Mouse (Mus musculus) hindbrain, embryonic 15.5 days (tissue): Measurements from ENCODE around the gene Fam207a. TPM values are rescaled to one million over a fixed set of nuclear protein-coding genes. Genes with fewer than 3 reads are reported as not detected.
A peak's percentile ranks its signal among the peaks of the same experiment; 100 is the strongest.

Experiments used
- ATAC-seq: fragments of 200-750 bp; cut with Nextera tagmentation; 2 replicates; pipeline ENCODE4 v1.8.0; 2017; ENCODE audit warnings: low read depth, moderate number of reproducible peaks, moderate TSS enrichment; ENCODE audit not compliant: low FRiP score
- H3K27ac ChIP-seq: fragments of 300-500 bp; sonication (generic); replicated peaks from 2 replicates; pipeline ENCODE4 v1.5.1; 2015; ENCODE audit warnings: mild to moderate bottlenecking, inconsistent platforms
- H3K27me3 ChIP-seq: fragments of 300-500 bp; sonication (generic); 2 replicates; pipeline ENCODE4 v1.6.1; 2015; ENCODE audit warnings: control low read depth, inconsistent platforms
- H3K36me3 ChIP-seq: fragments of 300-500 bp; sonication (generic); 2 replicates; pipeline ENCODE4 v1.6.1; 2015; ENCODE audit warnings: control low read depth, inconsistent platforms
- H3K4me1 ChIP-seq: fragments of 300-500 bp; sonication (generic); replicated peaks from 2 replicates; pipeline ENCODE4 v1.6.1; 2015; ENCODE audit warnings: control low read depth, inconsistent platforms
- H3K4me2 ChIP-seq: fragments of 300-500 bp; sonication (generic); 2 replicates; pipeline ENCODE4 v1.6.1; 2015; ENCODE audit warnings: moderate library complexity, mild to moderate bottlenecking, inconsistent platforms
- H3K4me3 ChIP-seq: fragments of 300-500 bp; sonication (generic); 2 replicates; pipeline ENCODE4 v1.5.1; 2015; ENCODE audit warnings: mild to moderate bottlenecking, inconsistent platforms
- H3K9ac ChIP-seq: fragments of 300-500 bp; sonication (generic); 2 replicates; pipeline ENCODE4 v1.6.1; 2015; ENCODE audit warnings: inconsistent platforms
- H3K9me3 ChIP-seq: fragments of 300-500 bp; sonication (generic); 2 replicates; pipeline ENCODE4 v1.6.1; 2016; ENCODE audit warnings: control low read depth, inconsistent platforms
- WGBS: fragments of 180-500 bp; shearing (Covaris S2); methylation state at CpG from one replicate; pipeline ENCODE4 v1.1.7; 2015; 5-methylcytosine and 5-hydroxymethylcytosine counted together
- polyA plus RNA-seq: library from polyadenylated mRNA; unstranded; fragments of >200 nt; fragmentation: Nextera tagmentation; extraction: Ambion mirVana; gene quantifications from 2 replicates; pipeline ENCODE4 v1.2.1, GENCODE M21; 2015

The Fam207a gene
- polyA plus RNA-seq, 1 experiment from 2014 or later, result 48.4 TPM

- no peak overlapping the region for H3K4me3 ChIP-seq
- peaks cover 32% of the 10 kb centered on the region for H3K36me3 ChIP-seq
- WGBS, result 84% methylated on average over 3 of the region's 3 CpGs
- H3K9me3 ChIP-seq, result no peaks in the 10 kb centered on the region
- no peaks in the 10 kb centered on the region for H3K27me3 ChIP-seq
- no peak overlapping the region for H3K27ac ChIP-seq
- no peak overlapping the region for H3K9ac ChIP-seq
- ATAC-seq, result no peak; the same call in 1 of the 2 replicates
- H3K4me2 ChIP-seq, result no peak overlapping the region
- no peaks in the 10 kb centered on the region for H3K4me1 ChIP-seq
Observed at GRCm38 (mm10) chr10:77485786-77486185, 29.8 kb downstream of the Fam207a start.

GRCm38 (mm10) chr10:77484205-77484935 lies 31.2 kb downstream of the Fam207a start:
- no peak overlapping the region for H3K27ac ChIP-seq

DNA sequence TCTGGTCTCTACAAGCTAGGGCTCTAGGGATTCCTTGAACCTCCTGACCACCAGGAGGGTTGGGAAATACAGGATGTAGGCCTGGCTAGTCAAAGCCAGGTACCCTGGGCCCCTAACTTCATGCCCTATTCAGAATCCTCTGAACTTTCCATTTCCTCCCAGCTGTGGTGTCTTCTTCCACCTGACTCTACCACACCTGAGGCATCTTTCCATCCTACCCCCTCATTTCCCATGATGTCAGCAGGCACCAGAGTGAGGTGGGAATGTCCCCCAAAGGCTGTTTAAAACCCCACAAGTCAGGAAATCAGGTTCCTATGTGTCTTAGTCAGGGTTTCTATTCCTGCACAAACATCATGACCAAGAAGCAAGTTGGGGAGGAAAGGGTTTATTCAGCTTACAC lies 33.8 kb downstream of the Fam207a start:
- H3K27ac ChIP-seq, result no peak overlapping the region
- no peak overlapping the region for H3K4me3 ChIP-seq
- no peaks in the 10 kb centered on the region for H3K27me3 ChIP-seq
- no peak overlapping the region for H3K9ac ChIP-seq
- ATAC-seq, result no peak
- 0 out of 2 replicates have a peak, but pooled peaks cover 2% of the 10 kb centered on the region for H3K4me1 ChIP-seq
- H3K36me3 ChIP-seq, result peaks cover 4% of the 10 kb centered on the region; the same call in 1 of the 2 replicates
- no peaks in the 10 kb centered on the region for H3K9me3 ChIP-seq
- no peak overlapping the region for H3K4me2 ChIP-seq

More at GRCm38 (mm10) chr10:77484205-77484935, 31.2 kb downstream of the Fam207a start:
- Histone ChIP-seq H3K4me3 (no peak overlapping the region), H3K27me3 (no peaks in the 10 kb centered on the region), H3K9ac (no peak overlapping the region), H3K4me2 (no peak overlapping the region), H3K36me3 (peaks cover 24% of the 10 kb centered on the region), H3K4me1 (no peaks in the 10 kb centered on the region), H3K9me3 (no peaks in the 10 kb centered on the region)
- no peak for ATAC-seq
- WGBS, result 77% methylated on average over 18 of the region's 18 CpGs

- no peak for ATAC-seq
- no peaks in the 10 kb centered on the region for H3K27me3 ChIP-seq
- no peak overlapping the region for H3K9ac ChIP-seq
- H3K4me3 ChIP-seq, result no peak overlapping the region
- 0 out of 2 replicates have a peak, but pooled peaks cover 2% of the 10 kb centered on the region for H3K4me1 ChIP-seq
- no peak overlapping the region for H3K4me2 ChIP-seq
- H3K9me3 ChIP-seq, result no peaks in the 10 kb centered on the region
- WGBS, result 90% methylated on average over 1 of the region's 1 CpGs
- H3K36me3 ChIP-seq, result no peaks in the 10 kb centered on the region
- H3K27ac ChIP-seq, result no peak overlapping the region
Observed at GRCm38 (mm10) chr10:77479972-77480371, 35.6 kb downstream of the Fam207a start.

- H3K4me2 ChIP-seq, result no peak overlapping the region
- H3K36me3 ChIP-seq, result no peaks in the 10 kb centered on the region
- H3K9me3 ChIP-seq, result no peaks in the 10 kb centered on the region
- no peak overlapping the region for H3K27ac ChIP-seq
- ATAC-seq, result no peak
- H3K4me3 ChIP-seq, result no peak overlapping the region
- WGBS, result 90% methylated on average over 3 of the region's 3 CpGs
- H3K27me3 ChIP-seq, result no peaks in the 10 kb centered on the region
- H3K9ac ChIP-seq, result no peak overlapping the region
- 0 out of 2 replicates have a peak, but pooled peaks cover 2% of the 10 kb centered on the region for H3K4me1 ChIP-seq
Observed at GRCm38 (mm10) chr10:77476907-77477306, 38.7 kb downstream of the Fam207a start.

GRCm38 (mm10) chr10:77472188-77472587 lies 43.4 kb downstream of the Fam207a start:
- no peak overlapping the region for H3K4me3 ChIP-seq
- no peak overlapping the region for H3K4me2 ChIP-seq
- no peaks in the 10 kb centered on the region for H3K27me3 ChIP-seq
- no peak overlapping the region for H3K27ac ChIP-seq
- no peak overlapping the region for H3K9ac ChIP-seq
- no peaks in the 10 kb centered on the region for H3K9me3 ChIP-seq
- H3K4me1 ChIP-seq, result no peaks in the 10 kb centered on the region
- no peaks in the 10 kb centered on the region for H3K36me3 ChIP-seq
- WGBS, result 81% methylated on average over 5 of the region's 5 CpGs
- ATAC-seq, result no peak

- no peak overlapping the region for H3K9ac ChIP-seq
- H3K4me3 ChIP-seq, result no peak overlapping the region
- H3K27me3 ChIP-seq, result no peaks in the 10 kb centered on the region
- ATAC-seq, result no peak
- no peaks in the 10 kb centered on the region for H3K9me3 ChIP-seq
- no peaks in the 10 kb centered on the region for H3K4me1 ChIP-seq
- H3K4me2 ChIP-seq, result no peak overlapping the region
- WGBS, result 79% methylated on average over 7 of the region's 7 CpGs
- no peak overlapping the region for H3K27ac ChIP-seq
- no peaks in the 10 kb centered on the region for H3K36me3 ChIP-seq
Observed at GRCm38 (mm10) chr10:77471512-77471911, 44.1 kb downstream of the Fam207a start.

DNA sequence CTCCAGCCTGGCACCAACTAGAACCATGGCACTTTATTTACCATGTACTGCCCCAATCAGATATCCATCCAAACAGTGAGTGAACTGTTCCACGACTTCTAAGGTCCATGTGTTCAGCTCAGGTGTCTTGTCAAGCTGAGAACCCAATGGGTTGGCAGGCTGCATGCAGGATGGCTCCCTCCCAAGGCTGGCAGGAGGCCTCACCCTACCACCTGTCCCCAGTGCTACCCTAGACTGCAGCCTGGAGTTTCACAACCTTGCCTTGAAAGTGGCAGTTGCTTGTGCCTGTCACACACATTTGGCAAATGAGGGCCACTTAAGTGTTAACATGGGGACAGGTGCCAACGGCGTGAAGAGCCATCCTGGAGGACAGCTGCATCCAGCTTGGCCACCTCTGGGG lies 44.8 kb downstream of the Fam207a start:
- no peaks in the 10 kb centered on the region for H3K4me1 ChIP-seq
- no peaks in the 10 kb centered on the region for H3K9me3 ChIP-seq
- 81% methylated on average over 3 of the region's 3 CpGs for WGBS

GRCm38 (mm10) chr10:77468675-77469074 lies 46.9 kb downstream of the Fam207a start:
- 75% methylated on average over 4 of the region's 4 CpGs for WGBS
- no peak for ATAC-seq
- no peaks in the 10 kb centered on the region for H3K36me3 ChIP-seq
- H3K4me2 ChIP-seq, result no peak overlapping the region
- H3K4me3 ChIP-seq, result no peak overlapping the region
- H3K9me3 ChIP-seq, result no peaks in the 10 kb centered on the region
- H3K4me1 ChIP-seq, result peaks cover 4% of the 10 kb centered on the region
- no peaks in the 10 kb centered on the region for H3K27me3 ChIP-seq
- H3K27ac ChIP-seq, result no peak overlapping the region
- H3K9ac ChIP-seq, result no peak overlapping the region

More for the DNA sequence above, 44.8 kb downstream of the Fam207a start:
- Histone ChIP-seq H3K4me2 (no peak overlapping the region), H3K4me3 (no peak overlapping the region), H3K27ac (no peak overlapping the region), H3K9ac (no peak overlapping the region), H3K36me3 (no peaks in the 10 kb centered on the region), H3K27me3 (no peaks in the 10 kb centered on the region)
- ATAC-seq, result no peak

GRCm38 (mm10) chr10:77467407-77467806 lies 48.2 kb downstream of the Fam207a start:
- WGBS, result 91% methylated on average over 6 of the region's 6 CpGs
- no peak for ATAC-seq
- Histone ChIP-seq H3K4me3 (no peak overlapping the region), H3K4me2 (no peak overlapping the region), H3K27ac (no peak overlapping the region), H3K4me1 (peaks cover 4% of the 10 kb centered on the region), H3K9me3 (no peaks in the 10 kb centered on the region), H3K36me3 (no peaks in the 10 kb centered on the region), H3K27me3 (no peaks in the 10 kb centered on the region), H3K9ac (no peak overlapping the region)

DNA sequence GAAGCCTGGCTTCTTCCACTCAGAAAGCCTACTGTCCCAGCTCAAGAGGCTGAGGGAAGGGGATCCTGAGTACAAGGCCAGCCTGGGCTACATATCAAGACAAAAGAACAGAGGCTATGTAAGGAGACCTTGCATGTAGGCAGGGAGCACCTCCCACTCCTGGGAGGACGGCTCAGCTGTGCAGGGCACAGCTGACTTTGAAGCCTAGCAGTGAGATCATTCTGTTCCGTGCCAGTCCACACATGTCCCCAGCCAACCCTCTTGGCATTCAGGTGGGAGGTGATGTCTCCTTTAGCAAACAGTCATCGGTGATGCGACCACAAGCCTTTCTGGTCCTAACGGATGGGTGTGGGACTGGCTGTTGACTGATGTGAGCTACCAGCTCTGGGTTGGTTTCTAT lies 49.7 kb downstream of the Fam207a start:
- H3K4me3 ChIP-seq, result no peak overlapping the region
- no peak overlapping the region for H3K4me2 ChIP-seq
- 86% methylated on average over 5 of the region's 5 CpGs for WGBS
- no peaks in the 10 kb centered on the region for H3K9me3 ChIP-seq
- peaks cover 4% of the 10 kb centered on the region for H3K4me1 ChIP-seq
- H3K36me3 ChIP-seq, result no peaks in the 10 kb centered on the region
- H3K9ac ChIP-seq, result no peak overlapping the region
- no peak overlapping the region for H3K27ac ChIP-seq
- H3K27me3 ChIP-seq, result no peaks in the 10 kb centered on the region
- no peak for ATAC-seq

DNA sequence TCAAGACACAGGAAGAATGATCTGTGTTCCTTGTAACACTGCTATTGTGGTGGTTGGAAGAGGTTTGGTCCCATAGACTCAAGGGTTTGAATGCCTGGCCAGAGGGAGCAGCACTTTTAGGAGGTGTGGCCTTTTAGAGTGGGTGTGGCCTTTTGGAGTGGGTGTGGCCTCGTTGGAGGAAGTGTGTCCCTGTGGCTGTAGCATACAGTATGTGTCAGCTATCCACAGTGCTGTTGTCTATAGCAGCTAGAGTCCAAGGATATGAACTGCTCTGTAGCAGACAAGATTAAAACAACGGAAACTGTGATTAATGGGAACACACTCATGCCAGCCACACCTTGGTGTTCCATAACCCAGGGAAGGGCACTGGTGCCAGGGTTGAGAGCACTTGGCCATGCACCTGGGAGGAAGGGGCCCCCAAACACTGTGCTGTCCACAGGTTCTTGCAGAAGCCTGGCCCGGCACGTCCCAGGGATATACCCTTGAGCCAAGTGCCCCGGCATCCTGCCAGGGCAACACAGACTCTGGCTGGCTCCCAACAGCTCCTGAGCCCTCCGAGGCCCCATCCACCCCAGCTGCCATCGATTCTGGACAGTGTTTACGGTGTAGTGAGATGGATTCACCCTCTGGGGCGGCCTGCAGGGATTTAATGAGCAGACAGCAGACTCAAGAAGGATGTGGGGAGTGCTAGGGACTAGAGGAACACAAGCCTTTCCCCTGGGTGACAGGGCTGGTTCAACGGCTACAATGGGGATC lies 51.2 kb downstream of the Fam207a start:
- Histone ChIP-seq H3K4me3 (no peak overlapping the region), H3K27ac (no peak overlapping the region), H3K27me3 (no peaks in the 10 kb centered on the region), H3K36me3 (no peaks in the 10 kb centered on the region), H3K9ac (no peak overlapping the region), H3K4me2 (no peak overlapping the region), H3K4me1 (peaks cover 4% of the 10 kb centered on the region), H3K9me3 (no peaks in the 10 kb centered on the region)
- ATAC-seq, result peak; percentile 74
- 53% methylated on average over 10 of the region's 10 CpGs for WGBS
